Mouse (Mus musculus) stomach, embryonic 15.5 days (tissue): ENCODE results near the gene Tnfaip8l1. TPM values are rescaled to one million over a fixed set of nuclear protein-coding genes. Genes with fewer than 3 reads are reported as not detected.

ENCODE experiments used
- ATAC-seq: fragments of 200-750 bp; cut with Nextera tagmentation; 2 replicates; pipeline ENCODE4 v1.8.0; 2017; ENCODE audit warnings: low read depth, moderate number of reproducible peaks, moderate TSS enrichment; ENCODE audit not compliant: insufficient read depth, low FRiP score
- H3K27ac ChIP-seq: fragments of 300-500 bp; sonication (generic); 2 replicates; pipeline ENCODE4 v1.5.1; 2015; ENCODE audit warnings: mild to moderate bottlenecking, inconsistent platforms
- H3K27me3 ChIP-seq: fragments of 300-500 bp; sonication (generic); replicated peaks from 2 replicates; pipeline ENCODE4 v1.6.1; 2015; ENCODE audit warnings: inconsistent platforms
- H3K36me3 ChIP-seq: fragments of 300-500 bp; sonication (generic); 2 replicates; pipeline ENCODE4 v1.6.1; 2015; ENCODE audit warnings: inconsistent platforms
- H3K4me1 ChIP-seq: fragments of 300-500 bp; sonication (generic); 2 replicates; pipeline ENCODE4 v1.6.1; 2015; ENCODE audit warnings: inconsistent platforms
- H3K4me2 ChIP-seq: fragments of 300-500 bp; sonication (generic); 2 replicates; pipeline ENCODE4 v1.6.1; 2015; ENCODE audit warnings: mild to moderate bottlenecking, inconsistent platforms
- H3K4me3 ChIP-seq: fragments of 300-500 bp; sonication (generic); replicated peaks from 2 replicates; pipeline ENCODE4 v1.5.1; 2015; ENCODE audit warnings: inconsistent platforms
- H3K9ac ChIP-seq: fragments of 300-500 bp; sonication (generic); 2 replicates; pipeline ENCODE4 v1.6.1; 2015; ENCODE audit warnings: inconsistent platforms
- H3K9me3 ChIP-seq: fragments of 300-500 bp; sonication (generic); 2 replicates; pipeline ENCODE4 v1.6.1; 2016; ENCODE audit warnings: inconsistent platforms
- WGBS: fragments of 180-500 bp; shearing (Covaris S2); methylation state at CpG from one replicate; pipeline ENCODE4 v1.1.7; 2015; 5-methylcytosine and 5-hydroxymethylcytosine counted together
- microRNA-seq: library from miRNA; unstranded; fragments of <30 nt; microRNA quantifications from one replicate; pipeline ENCODE4, GENCODE M21; 2016
- polyA plus RNA-seq: library from polyadenylated mRNA; unstranded; fragments of >200 nt; fragmentation: Nextera tagmentation; extraction: Ambion mirVana; gene quantifications from 2 replicates; pipeline ENCODE4 v1.2.1, GENCODE M21; 2015

Gene Tnfaip8l1
- polyA plus RNA-seq, 1 experiment from 2014 or later: 13.2 TPM

DNA sequence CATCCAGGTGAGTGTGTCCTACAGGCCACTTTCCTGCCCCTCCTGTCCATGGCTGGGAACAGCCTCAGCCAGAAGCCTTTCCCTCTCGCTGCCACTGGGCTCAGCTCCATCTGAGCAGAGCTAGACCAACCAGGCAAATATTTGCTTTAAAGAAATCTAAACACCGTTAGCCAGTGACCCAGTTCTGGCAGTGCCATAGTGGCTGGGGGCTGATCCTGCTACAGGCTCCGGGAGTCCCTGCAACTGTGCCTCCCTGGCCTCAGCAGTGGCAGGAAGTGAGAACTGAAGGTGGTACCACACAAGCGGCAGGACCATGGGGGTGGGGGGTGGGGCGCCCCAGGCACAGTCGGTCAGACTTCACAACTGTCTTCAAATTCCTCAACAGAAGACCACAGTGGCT is 50.4 kb downstream of the Tnfaip8l1 start:
- Histone ChIP-seq H3K27me3 (no peaks in the 10 kb centered on the region), H3K36me3 (peaks cover 36% of the 10 kb centered on the region), H3K4me1 (peaks cover 24% of the 10 kb centered on the region), H3K4me2 (no peak overlapping the region), H3K9ac (no peak overlapping the region), H3K9me3 (no peaks in the 10 kb centered on the region), H3K27ac (peak overlapping the region; percentile 44; the same call in 1 of the 2 replicates), H3K4me3 (no peak overlapping the region)
- WGBS: 32% methylated on average over 6 of the region's 6 CpGs
- peak; percentile 79 for ATAC-seq

DNA sequence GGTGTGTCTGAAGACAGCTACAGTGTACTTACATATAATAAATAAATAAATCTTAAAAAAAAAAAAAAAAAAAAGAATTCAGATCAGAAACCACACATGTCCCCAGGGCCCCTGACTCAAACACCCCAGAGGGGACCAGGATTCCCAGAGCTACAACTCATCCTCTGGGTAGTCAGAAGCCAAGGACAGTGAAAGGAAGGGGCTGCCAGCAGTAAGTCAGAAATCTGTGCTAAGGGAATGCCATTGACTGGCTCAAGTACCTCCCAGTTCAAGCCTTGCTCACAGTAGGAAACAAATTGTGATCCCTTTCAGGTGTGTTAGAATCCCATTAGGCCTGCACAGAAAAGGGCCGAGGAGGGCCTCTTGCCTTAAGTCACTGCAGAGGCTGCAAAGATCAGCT is 52.0 kb downstream of the Tnfaip8l1 start:
- Histone ChIP-seq H3K27me3 (no peaks in the 10 kb centered on the region), H3K36me3 (peaks cover 23% of the 10 kb centered on the region), H3K4me3 (no peak overlapping the region), H3K27ac (no peak overlapping the region), H3K9ac (no peak overlapping the region), H3K4me1 (peaks cover 25% of the 10 kb centered on the region), H3K9me3 (no peaks in the 10 kb centered on the region), H3K4me2 (no peak overlapping the region)
- ATAC-seq: no peak
- 74% methylated on average over 1 of the region's 1 CpGs for WGBS

DNA sequence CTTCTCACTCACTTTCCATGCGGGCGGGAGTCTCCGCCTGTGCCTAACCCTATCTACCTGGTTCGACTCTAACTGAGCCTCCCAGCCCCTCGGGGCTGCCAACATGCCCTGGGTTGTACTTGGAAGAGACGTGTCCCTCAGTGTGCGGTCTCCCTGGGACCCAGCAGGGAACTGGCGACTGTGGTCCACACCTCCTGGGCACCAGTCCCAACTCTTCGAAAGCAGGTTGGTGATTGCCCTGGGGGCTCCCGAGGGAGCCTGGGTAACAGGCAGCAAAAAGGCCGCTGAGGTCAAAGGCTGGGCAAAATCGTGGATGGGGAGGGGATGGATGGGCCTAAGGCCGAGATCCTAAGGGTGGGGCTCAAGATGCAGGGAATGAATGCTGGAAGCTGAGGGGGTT is 55.4 kb downstream of the Tnfaip8l1 start:
- Histone ChIP-seq H3K27me3 (no peaks in the 10 kb centered on the region), H3K9ac (peak overlapping the region; percentile 84; the same call in 1 of the 2 replicates), H3K27ac (peak overlapping the region; percentile 89; the same call in 1 of the 2 replicates), H3K4me3 (peak overlapping the region; percentile 89), H3K36me3 (no peaks in the 10 kb centered on the region), H3K4me2 (peak overlapping the region; percentile 72), H3K9me3 (no peaks in the 10 kb centered on the region), H3K4me1 (peaks cover 22% of the 10 kb centered on the region)
- ATAC-seq: no peak
- WGBS: 64% methylated on average over 13 of the region's 13 CpGs

GRCm38 (mm10) chr17:56218377-56219191 is 56.3 kb downstream of the Tnfaip8l1 start, which contains the start of gene Dpp9:
Dpp9 (minus strand) TSS chr17:56218905.
- H3K4me2 ChIP-seq: peak within 1 kb of the TSS; percentile 72
- peak within 1 kb of the TSS; percentile 84 for H3K9ac ChIP-seq
- no peaks in the 10 kb centered on the region for H3K9me3 ChIP-seq
- H3K27me3 ChIP-seq: no peaks in the 10 kb centered on the region
- peak within 1 kb of the TSS; percentile 89 for H3K27ac ChIP-seq
- peak within 1 kb of the TSS; percentile 89 for H3K4me3 ChIP-seq
- WGBS: under 1% methylated on average over 77 of the region's 78 CpGs
- H3K4me1 ChIP-seq: peaks cover 18% of the 10 kb centered on the region
- peak; percentile 97 for ATAC-seq
- no peaks in the 10 kb centered on the region for H3K36me3 ChIP-seq

DNA sequence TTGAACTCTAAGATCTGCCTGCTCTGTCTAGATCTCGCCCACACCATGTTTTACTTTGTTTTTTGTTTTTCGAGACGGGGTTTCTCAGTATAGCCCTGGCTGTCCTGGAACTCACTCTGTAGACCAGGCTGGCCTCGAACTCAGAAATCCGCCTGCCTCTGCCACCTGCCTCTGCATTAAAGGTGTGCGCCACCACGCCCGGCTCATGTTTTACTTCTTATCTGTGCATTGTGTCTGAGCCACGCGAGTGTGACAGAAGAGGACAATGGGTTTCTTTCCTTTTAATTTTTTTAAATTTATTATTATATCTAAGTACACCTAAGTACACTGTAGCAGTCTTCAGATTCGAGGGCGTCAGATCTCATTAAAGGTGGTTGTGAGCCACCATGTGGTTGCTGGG is 57.0 kb downstream of the Tnfaip8l1 start:
- no peak for ATAC-seq

DNA sequence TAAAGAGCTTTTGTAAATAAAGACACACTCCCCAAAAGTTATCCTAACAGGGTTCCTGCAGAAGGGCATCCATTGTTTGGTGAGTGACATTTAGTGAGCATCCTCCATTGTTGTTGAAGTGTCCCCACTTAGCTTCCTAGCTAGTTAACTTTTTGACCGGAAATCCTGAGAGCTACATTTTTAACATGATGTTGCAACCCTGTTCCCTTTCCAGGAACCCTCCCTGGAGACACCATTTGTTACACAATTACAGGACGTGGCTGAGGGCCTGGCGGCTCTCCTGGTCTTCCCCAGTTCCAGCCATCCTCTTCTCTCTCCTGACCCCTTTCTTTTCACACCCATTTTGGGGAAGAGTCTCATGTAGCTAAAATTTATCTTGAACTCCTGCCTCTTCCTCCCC is 57.5 kb downstream of the Tnfaip8l1 start:
- WGBS: 40% methylated on average over 3 of the region's 3 CpGs
- peak overlapping the region; percentile 31; the same call in 1 of the 2 replicates for H3K27ac ChIP-seq
- H3K36me3 ChIP-seq: no peaks in the 10 kb centered on the region
- no peak overlapping the region for H3K4me3 ChIP-seq
- H3K9me3 ChIP-seq: no peaks in the 10 kb centered on the region
- no peak overlapping the region for H3K9ac ChIP-seq
- peaks cover 18% of the 10 kb centered on the region for H3K4me1 ChIP-seq
- no peak overlapping the region; the same call in 1 of the 2 replicates for H3K4me2 ChIP-seq
- ATAC-seq: no peak
- no peaks in the 10 kb centered on the region for H3K27me3 ChIP-seq

More for the DNA sequence above, 57.0 kb downstream of the Tnfaip8l1 start:
- H3K4me3 ChIP-seq: peak overlapping the region; percentile 89
- no peaks in the 10 kb centered on the region for H3K9me3 ChIP-seq
- WGBS: 40% methylated on average over 12 of the region's 12 CpGs
- H3K9ac ChIP-seq: peak overlapping the region; percentile 2; the same call in 1 of the 2 replicates
- peak overlapping the region; percentile 72 for H3K4me2 ChIP-seq
- H3K36me3 ChIP-seq: no peaks in the 10 kb centered on the region
- H3K27ac ChIP-seq: peak overlapping the region; percentile 67
- peaks cover 18% of the 10 kb centered on the region for H3K4me1 ChIP-seq
- no peaks in the 10 kb centered on the region for H3K27me3 ChIP-seq

Small RNAs within 50 kb of the gene (microRNA-seq; reads per million reads assigned to microRNA genes)
- gene Gm44397: not detected

Other genes starting within 250 kb of the Tnfaip8l1 start
- 6.1 and 6.9 TPM in 2 replicates for gene Zfp119b, start 213.0 kb upstream of the Tnfaip8l1 start, polyA plus RNA-seq
- 4.1 TPM in 2 replicates for gene Ebi3, start 209.8 kb upstream of the Tnfaip8l1 start, polyA plus RNA-seq
- 22.0 and 24.8 TPM in 2 replicates for gene Yju2, start 203.4 kb upstream of the Tnfaip8l1 start, polyA plus RNA-seq
- gene Shd, start 192.0 kb upstream of the Tnfaip8l1 start, polyA plus RNA-seq: 10.4 and 11.1 TPM in 2 replicates
- 9.8 and 11.7 TPM in 2 replicates for gene Fsd1, start 176.0 kb upstream of the Tnfaip8l1 start, polyA plus RNA-seq
- 28.0 and 30.9 TPM in 2 replicates for gene Stap2, start 156.9 kb upstream of the Tnfaip8l1 start, polyA plus RNA-seq
- 89.7 and 91.8 TPM in 2 replicates for gene Mpnd, start 156.8 kb upstream of the Tnfaip8l1 start, polyA plus RNA-seq
- 136 and 142 TPM in 2 replicates for gene Sh3gl1, start 125.8 kb upstream of the Tnfaip8l1 start, polyA plus RNA-seq
- 21.7 and 22.4 TPM in 2 replicates for gene Chaf1a, start 122.0 kb upstream of the Tnfaip8l1 start, polyA plus RNA-seq
- gene Ubxn6, start 87.4 kb upstream of the Tnfaip8l1 start, polyA plus RNA-seq: 32.8 and 36.0 TPM in 2 replicates
- gene Hdgfl2, start 82.8 kb upstream of the Tnfaip8l1 start, polyA plus RNA-seq: 99.9 and 103 TPM in 2 replicates
- 0.36 TPM in 2 replicates for gene Plin4, start 52.7 kb upstream of the Tnfaip8l1 start, polyA plus RNA-seq
- gene Plin5, start 44.9 kb upstream of the Tnfaip8l1 start, polyA plus RNA-seq: 0.42 and 0.59 TPM in 2 replicates
- gene Lrg1, start 40.5 kb upstream of the Tnfaip8l1 start, polyA plus RNA-seq: 0.52 and 1.6 TPM in 2 replicates
- gene Sema6b, start 22.1 kb upstream of the Tnfaip8l1 start, polyA plus RNA-seq: 1.3 and 1.4 TPM in 2 replicates
- gene Mydgf, start 21.4 kb downstream of the Tnfaip8l1 start, polyA plus RNA-seq: 112 and 113 TPM in 2 replicates
- gene Dpp9, start 56.4 kb downstream of the Tnfaip8l1 start, polyA plus RNA-seq: 33.2 and 37.5 TPM in 2 replicates
- gene Fem1a, start 94.3 kb downstream of the Tnfaip8l1 start, polyA plus RNA-seq: 12.7 and 13.0 TPM in 2 replicates
- gene Ticam1, start 114.3 kb downstream of the Tnfaip8l1 start, polyA plus RNA-seq: 6.6 and 7.8 TPM in 2 replicates
- 90.7 and 93.1 TPM in 2 replicates for gene Plin3, start 130.4 kb downstream of the Tnfaip8l1 start, polyA plus RNA-seq
- not detected in 2 replicates for gene Arrdc5, start 137.8 kb downstream of the Tnfaip8l1 start, polyA plus RNA-seq
- 103 and 110 TPM in 2 replicates for gene Uhrf1, start 140.8 kb downstream of the Tnfaip8l1 start, polyA plus RNA-seq
- gene Kdm4b, start 163.6 kb downstream of the Tnfaip8l1 start, polyA plus RNA-seq: 27.8 and 33.9 TPM in 2 replicates